Mouse (Mus musculus) megakaryocyte progenitor cell, adult 5-6 weeks (primary cell): ENCODE measurements around the gene Zbtb3. TPM values are rescaled to one million over a fixed set of nuclear protein-coding genes. Genes with fewer than 3 reads are reported as not detected.
"Not testable (repeated sequence)": the region's sequence is repeated elsewhere in the genome, so short reads cannot be mapped to it uniquely, and the experiment has no call there.

Source experiments
- ATAC-seq: replicated peaks from 2 replicates; pipeline ENCODE4 v1.8.0; 2016; ENCODE audit warnings: mild to moderate bottlenecking, moderate TSS enrichment, inconsistent platforms; ENCODE audit not compliant: poor library complexity
- total RNA-seq, 2 experiments: library from RNA; stranded (forward) in 1 of 2; stranded (reverse) in 1 of 2; fragments of 157-497, 149-512 nt in 1 of 2; fragments of 200-1000 nt in 1 of 2; gene quantifications; 2 replicates each; pipeline versions ENCODE4 v1.2.3 to v1.2.4; 2015 to 2017

The Zbtb3 gene
- total RNA-seq, 2 experiments from 2014 or later = 2.1 to 2.8 TPM

- no peak for ATAC-seq
These were observed 937 bp downstream of the Zbtb3 start for GRCm38 (mm10) chr19:8803204-8803780.

GRCm38 (mm10) chr19:8803879-8804660, 1.7 kb downstream of the Zbtb3 start:
- ATAC-seq = 0 out of 2 replicates have a peak, but pooled peaks have one; percentile 20

GRCm38 (mm10) chr19:8806810-8807209, 4.5 kb downstream of the Zbtb3 start:
- no peak for ATAC-seq

- no peak for ATAC-seq
These were observed 13.5 kb downstream of the Zbtb3 start for GRCm38 (mm10) chr19:8815812-8816211.

- no peak for ATAC-seq
These were observed 14.6 kb downstream of the Zbtb3 start for GRCm38 (mm10) chr19:8817001-8817400.

GRCm38 (mm10) chr19:8818301-8818798, 16.0 kb downstream of the Zbtb3 start:
- ATAC-seq = no peak

GRCm38 (mm10) chr19:8818801-8819595, 16.6 kb downstream of the Zbtb3 start, which contains the start of gene Ttc9c:
Gene Ttc9c (minus strand): TSS chr19:8819333.
- ATAC-seq = peak; percentile 75

- ATAC-seq = peak; percentile 81
These were observed 17.5 kb downstream of the Zbtb3 start, which contains the start of gene Hnrnpul2 for GRCm38 (mm10) chr19:8819596-8820423. Gene Hnrnpul2 (plus strand): TSS chr19:8820010.

- ATAC-seq = no peak
These were observed 18.1 kb downstream of the Zbtb3 start for GRCm38 (mm10) chr19:8820424-8820956.

- ATAC-seq = no peak
These were observed 18.8 kb downstream of the Zbtb3 start for GRCm38 (mm10) chr19:8821146-8821545.

- ATAC-seq = no peak
These were observed 20.3 kb downstream of the Zbtb3 start for GRCm38 (mm10) chr19:8822696-8823095.

- ATAC-seq = peak; percentile 94
These were observed 27.3 kb downstream of the Zbtb3 start, which contains the start of gene AC129217.1 for GRCm38 (mm10) chr19:8829660-8830059. Gene AC129217.1 (plus strand): TSS chr19:8829773.

- no peak for ATAC-seq
These were observed 28.3 kb downstream of the Zbtb3 start for GRCm38 (mm10) chr19:8830664-8831063.

GRCm38 (mm10) chr19:8831262-8831661, 28.9 kb downstream of the Zbtb3 start:
- 0 out of 2 replicates have a peak, but pooled peaks have one; percentile 27 for ATAC-seq

- no peak for ATAC-seq
These were observed 30.6 kb downstream of the Zbtb3 start for GRCm38 (mm10) chr19:8832971-8833370.

- not testable (repeated sequence) for ATAC-seq
These were observed 34.0 kb downstream of the Zbtb3 start for GRCm38 (mm10) chr19:8836327-8836726.

GRCm38 (mm10) chr19:8837251-8837791, 35.0 kb downstream of the Zbtb3 start, which contains the start of gene Bscl2:
Gene Bscl2 (plus strand): TSS chr19:8837467.
- peak; percentile 83 for ATAC-seq

GRCm38 (mm10) chr19:8838041-8838730, 35.8 kb downstream of the Zbtb3 start:
- ATAC-seq = peak; percentile 5; the same call in 1 of the 2 replicates
